Mouse (Mus musculus): ENCODE results near the gene Mb21d2.

Mb21d2 gene

DNA sequence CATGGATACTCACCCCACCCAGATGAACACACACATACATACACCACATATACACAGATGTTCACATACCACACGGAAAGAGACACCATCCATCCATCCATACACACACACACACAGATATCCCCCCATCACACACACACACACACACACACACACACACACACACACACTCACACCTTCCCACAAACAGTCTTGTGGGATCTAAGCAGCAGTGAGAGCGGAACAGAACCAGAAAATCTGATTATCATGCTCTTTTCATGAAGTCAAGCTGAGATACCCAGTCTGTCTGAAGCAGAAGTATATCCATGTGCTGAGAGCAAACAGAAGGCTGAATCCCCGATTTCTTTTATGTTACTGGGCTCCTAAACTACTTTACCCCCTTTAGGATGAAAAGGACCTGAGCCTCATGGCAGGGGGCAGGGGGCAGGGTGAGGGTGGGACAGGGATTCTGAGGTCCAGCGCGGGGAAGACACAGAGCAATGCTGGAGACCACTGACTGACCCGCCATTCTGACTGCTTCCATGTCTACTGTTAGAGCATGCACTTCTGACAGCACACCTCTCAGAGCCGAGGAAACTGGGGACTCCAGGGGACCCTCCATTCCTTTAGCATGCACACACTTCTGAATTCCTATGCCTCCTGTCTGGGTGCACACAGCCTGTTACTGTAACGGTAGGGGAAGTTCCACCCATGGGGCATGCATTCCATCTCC, 62.7 kb downstream of the Mb21d2 start:
- in situ Hi-C loops (cut with MseI, MboI): no loop called here

DNA sequence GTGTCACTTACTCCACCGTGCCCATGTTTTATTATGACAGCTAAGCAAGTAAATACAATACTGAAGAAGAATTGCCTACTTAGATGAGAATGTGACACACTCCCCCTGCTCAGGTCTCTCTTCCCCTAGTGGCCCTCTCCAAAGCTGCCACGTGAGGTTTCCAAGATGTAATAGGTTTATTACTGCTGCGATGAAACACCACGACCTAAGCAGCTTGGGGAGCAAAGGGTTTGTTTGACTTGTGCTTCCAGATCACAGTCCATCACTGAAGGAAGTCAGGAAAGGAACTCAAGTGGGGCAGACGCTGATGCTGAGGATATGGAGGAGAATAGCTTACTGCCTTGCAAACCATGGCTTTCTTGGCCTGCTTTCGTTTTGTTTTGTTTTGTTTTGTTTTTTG, 65.9 kb downstream of the Mb21d2 start:
- in situ Hi-C loops (cut with MseI, MboI): no loop called here

DNA sequence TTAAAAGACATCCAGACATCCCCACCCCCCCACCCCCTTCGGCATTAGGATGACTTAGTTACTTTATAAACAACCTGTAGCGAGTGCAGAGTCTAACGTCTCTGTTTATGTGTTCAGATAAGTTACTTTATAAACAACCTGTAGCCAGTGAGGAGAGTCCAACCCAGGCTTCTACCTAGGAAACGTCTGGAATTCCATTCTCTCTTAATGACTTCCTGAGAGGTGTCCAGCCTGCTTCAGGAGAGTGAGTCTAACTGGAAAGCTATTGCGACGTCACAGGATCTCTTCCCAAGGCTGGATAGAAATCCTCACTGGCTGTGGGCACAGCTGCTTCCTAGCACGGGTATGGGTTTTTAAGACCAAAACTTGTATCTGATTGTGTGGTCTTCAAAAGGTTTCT, 67.4 kb downstream of the Mb21d2 start:
- in situ Hi-C loops (cut with MseI, MboI): no loop called here

GRCm38 (mm10) chr16:28859678-28860077, 69.8 kb downstream of the Mb21d2 start:
- in situ Hi-C loops (cut with MseI, MboI): no loop called here

GRCm38 (mm10) chr16:28859009-28859288, 70.5 kb downstream of the Mb21d2 start:
- in situ Hi-C loops (cut with MseI, MboI): no loop called here

DNA sequence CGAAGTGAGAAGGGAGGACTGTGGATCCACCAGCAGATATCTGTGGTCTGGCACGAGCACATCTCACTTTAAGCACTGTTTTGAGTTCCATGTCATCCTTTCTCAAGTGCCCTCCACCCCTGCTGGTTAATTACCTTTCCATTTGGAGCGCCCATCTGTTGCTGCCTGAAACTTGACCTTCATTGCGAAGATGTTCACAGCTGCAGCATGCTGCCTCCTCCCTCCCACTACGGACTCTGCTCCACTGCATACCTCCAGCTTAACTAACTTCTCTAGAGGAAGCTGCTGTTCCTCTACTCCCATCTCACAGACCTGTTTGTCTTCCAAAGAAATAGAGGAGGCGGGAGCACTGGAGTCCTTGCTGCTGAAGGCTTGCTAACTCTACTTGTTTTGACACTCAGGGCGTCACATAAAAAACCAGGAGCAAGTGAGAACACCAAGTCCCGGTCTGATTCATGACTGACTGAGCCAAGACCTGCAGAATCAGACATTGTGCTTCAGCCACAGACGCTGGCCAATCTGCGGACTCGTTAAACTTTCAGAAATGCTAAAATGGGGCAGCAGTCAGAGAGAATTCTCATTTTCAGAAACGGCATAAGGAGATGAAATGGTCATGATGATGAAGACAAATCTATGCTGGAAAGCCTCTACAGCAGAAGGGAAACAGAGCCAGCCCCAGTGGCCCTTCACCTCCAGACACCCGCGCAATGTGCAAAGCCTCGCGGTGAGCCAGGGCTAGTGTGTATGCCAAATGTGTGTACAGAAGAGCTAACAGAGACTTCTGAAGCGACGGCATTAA, 71.1 kb downstream of the Mb21d2 start:
- in situ Hi-C loops (cut with MseI, MboI): no loop called here

DNA sequence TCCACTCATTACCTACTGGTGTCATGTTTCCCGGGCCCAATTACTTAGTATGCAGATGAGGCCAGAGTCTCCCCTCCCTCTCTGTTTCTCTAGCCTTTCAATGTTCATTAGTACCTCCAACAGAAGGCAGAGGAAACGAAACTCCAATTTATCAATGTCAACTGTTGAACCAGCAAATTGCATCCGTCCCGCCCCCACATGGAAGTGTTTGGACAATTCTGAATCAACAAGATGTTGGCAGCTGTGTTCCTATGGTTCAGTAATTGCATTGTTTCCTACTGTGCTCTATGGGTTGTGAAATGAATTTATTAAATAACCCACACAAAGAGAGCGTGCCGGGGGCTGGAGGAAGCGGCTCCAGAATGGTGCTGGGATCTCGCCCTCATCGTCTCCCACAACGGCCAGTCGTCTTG, 78.1 kb downstream of the Mb21d2 start:
- in situ Hi-C loops (cut with MseI, MboI): no loop called here

- in situ Hi-C loops (cut with MseI, MboI): no loop called here
Observed at GRCm38 (mm10) chr16:28850881-28851280, 78.6 kb downstream of the Mb21d2 start.

- in situ Hi-C loops (cut with MseI, MboI): no loop called here
Observed at GRCm38 (mm10) chr16:28846123-28846522, 83.3 kb downstream of the Mb21d2 start.

GRCm38 (mm10) chr16:28845336-28845735, 84.1 kb downstream of the Mb21d2 start:
- in situ Hi-C loops (cut with MseI, MboI): no loop called here

- in situ Hi-C loops (cut with MseI, MboI): no loop called here
Observed at GRCm38 (mm10) chr16:28841102-28841501, 88.4 kb downstream of the Mb21d2 start.

DNA sequence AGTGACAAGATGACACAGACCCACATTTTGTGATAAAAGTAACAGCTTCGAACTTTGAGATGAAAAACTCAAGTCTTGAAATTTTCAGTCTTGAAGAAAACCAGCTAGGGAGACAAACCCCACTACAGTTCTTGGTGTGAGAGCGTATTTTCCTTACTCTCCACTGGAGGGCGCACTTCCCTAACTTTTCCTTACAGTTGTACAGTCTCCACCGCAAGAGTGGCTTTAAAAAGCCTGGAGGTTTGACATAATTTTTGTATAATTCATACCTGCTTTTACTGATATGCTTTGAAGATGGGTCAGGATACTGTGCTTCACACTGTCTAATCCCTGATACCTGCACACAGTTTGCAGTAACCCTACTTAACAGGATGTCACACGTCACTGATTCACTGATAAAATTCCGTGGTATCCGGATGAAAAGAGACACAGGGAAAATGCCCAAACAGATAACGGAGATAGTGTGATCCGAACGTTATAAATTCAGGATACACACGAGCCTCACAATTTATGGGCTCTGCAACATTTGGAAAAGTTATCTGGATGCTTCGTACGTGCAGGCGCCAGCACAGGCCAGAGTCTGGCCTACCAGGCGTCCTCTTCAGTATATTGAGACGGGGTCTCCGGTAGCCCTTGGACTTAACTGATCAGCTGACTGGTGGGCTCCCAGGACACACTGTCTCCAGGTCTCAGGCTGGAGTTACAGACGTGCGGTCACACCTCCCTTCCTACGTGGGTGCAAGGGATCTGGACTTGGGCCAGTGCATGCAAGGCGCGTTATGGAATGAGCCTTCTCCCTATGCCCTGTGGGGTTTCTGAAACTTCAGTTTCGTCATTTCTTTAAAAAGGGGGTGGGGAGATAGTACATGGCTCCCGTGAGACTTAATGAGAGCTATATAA, 89.1 kb downstream of the Mb21d2 start:
- in situ Hi-C loops (cut with MseI, MboI): no loop called here

GRCm38 (mm10) chr16:28839575-28839974, 89.9 kb downstream of the Mb21d2 start:
- in situ Hi-C loops (cut with MseI, MboI): loop anchor here (10.0 kb wide), 2 partner anchors 615 to 725 kb away; no protein-coding TSS in a partner anchor

GRCm38 (mm10) chr16:28838016-28838415, 91.5 kb downstream of the Mb21d2 start:
- in situ Hi-C loops (cut with MseI, MboI): loop anchor here (10.0 kb wide), 2 partner anchors 617 to 727 kb away; no protein-coding TSS in a partner anchor

- in situ Hi-C loops (cut with MseI, MboI): loop anchor here (10.0 kb wide), 2 partner anchors 623 to 733 kb away; no protein-coding TSS in a partner anchor
Observed at GRCm38 (mm10) chr16:28832085-28832635, 97.3 kb downstream of the Mb21d2 start.

DNA sequence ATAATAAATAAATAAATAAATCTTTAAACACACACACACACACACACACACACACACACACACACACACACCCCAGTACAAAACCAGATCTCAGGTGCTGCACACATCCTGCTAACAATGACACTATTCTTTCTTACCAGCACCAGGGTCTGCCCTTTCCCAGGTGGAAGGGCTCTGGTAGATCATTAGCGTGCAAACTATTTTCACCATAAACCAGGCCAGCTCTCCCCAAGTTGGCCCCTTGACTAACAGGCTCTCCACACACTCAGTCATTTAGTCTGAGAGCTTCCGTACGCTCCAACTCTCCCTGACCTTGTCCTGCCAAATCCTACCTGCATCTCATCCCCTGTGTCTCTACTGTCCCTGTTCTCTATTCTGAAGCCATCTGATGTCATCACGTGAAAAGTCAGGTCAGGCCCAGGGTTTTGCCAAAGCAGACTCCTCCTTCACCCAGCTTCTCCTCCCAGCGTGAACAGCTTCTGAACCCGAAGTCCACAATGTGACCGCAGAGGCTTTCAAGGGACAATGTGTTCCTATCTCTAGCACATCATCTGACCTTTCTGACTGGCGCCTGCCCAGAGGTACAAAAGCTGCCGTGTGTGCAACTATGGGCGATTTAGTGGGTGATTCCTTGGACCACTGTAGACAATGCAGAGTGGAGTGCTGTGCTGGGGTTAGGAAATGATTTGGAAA, 100.1 kb downstream of the Mb21d2 start:
- in situ Hi-C loops (cut with MseI, MboI): no loop called here

GRCm38 (mm10) chr16:28824781-28825180, 104.7 kb downstream of the Mb21d2 start:
- in situ Hi-C loops (cut with MseI, MboI): no loop called here

DNA sequence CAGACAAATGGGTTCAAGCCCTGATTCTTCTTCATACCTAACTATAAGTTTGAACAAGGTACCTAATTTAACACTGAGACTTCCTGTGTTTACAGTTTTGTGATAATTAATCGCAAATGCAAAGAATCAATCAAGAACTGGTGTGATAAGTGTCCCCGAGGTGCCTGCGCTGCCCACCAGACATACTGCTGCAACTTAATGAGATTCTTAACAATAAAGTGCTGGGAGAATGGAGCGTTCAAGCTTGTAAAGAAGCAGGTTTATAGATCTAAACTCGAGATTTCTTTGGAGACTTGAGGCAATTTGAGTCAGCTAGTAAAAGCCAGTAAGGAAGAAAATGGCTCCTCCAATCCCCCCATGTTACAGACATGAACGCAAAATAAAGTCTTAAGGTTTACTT, 107.7 kb downstream of the Mb21d2 start:
- in situ Hi-C loops (cut with MseI, MboI): no loop called here

DNA sequence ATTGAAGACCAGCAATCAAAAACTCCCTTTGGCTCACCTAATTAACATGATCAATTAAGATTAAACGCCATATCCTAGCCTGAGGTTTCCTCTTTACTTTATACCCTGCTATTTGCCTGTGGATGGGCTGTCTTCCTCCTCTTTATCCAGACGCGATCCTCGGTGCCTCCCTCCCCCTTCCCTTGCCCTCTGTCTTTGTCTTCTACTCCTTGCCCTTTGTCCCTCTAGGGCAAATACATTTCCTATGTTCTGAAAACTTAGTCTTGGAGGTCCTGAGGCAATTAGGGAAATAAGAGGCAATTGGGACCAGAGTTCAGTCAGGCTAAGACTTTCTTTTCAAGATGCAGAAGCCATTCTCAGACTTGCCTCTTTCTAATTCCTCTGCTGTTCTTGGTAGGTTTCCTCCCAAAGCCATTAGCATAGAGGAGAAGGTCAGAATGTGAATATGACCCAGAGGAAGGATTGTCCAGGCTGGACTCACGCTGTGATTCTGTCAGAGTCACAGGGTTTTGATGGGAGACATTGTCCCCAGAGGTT, 110.7 kb downstream of the Mb21d2 start:
- in situ Hi-C loops (cut with MseI, MboI): no loop called here

- in situ Hi-C loops (cut with MseI, MboI): no loop called here
Observed at GRCm38 (mm10) chr16:28813290-28813689, 116.2 kb downstream of the Mb21d2 start.

- in situ Hi-C loops (cut with MseI, MboI): no loop called here
Observed at GRCm38 (mm10) chr16:28809089-28809488, 120.4 kb downstream of the Mb21d2 start.
